Mouse (Mus musculus): ENCODE data around the gene Nmbr.

GRCm38 (mm10) chr10:14759665-14760558 lies 54.5 kb downstream of the Nmbr start:
- no peak for TF ChIP-seq CTCF (IDR thresholded peaks at IDR 0.05; ENCODE audit: low read depth)
- no peak for TF ChIP-seq EP300 (IDR thresholded peaks at IDR 0.05; ENCODE audit: low read depth)

All from liver, embryonic 14.5 days (tissue).